In genomic region chr11:19009536-19010395, GRCm38 (mm10) we compare ENCODE assay signal across 8 mouse cellular contexts. TPM values are rescaled to one million over a fixed set of nuclear protein-coding genes. Genes with fewer than 3 reads are reported as not detected.
DNase-seq lines count a peak whose midpoint lies in the region; ATAC-seq and TF ChIP-seq lines count a peak whose summit lies in the region.

No protein-coding gene starts in this region.

- no peaks in the 10 kb centered on the region for H3K27me3 ChIP-seq in heart, embryonic 13.5 days (replicated peaks)
- H3K27me3 ChIP-seq in midbrain, embryonic 10.5 days (ENCODE audit: low read depth, poor library complexity, severe bottlenecking) = peaks cover 90% of the 10 kb centered on the region

- H3K4me1 ChIP-seq in heart, embryonic 13.5 days = peaks cover 78% of the 10 kb centered on the region
- H3K4me1 ChIP-seq in midbrain, embryonic 10.5 days = peaks cover 83% of the 10 kb centered on the region

- H3K4me2 ChIP-seq in heart, embryonic 13.5 days = peak overlapping the region; percentile 70

- H3K9ac ChIP-seq in heart, embryonic 13.5 days = peak overlapping the region; percentile 100

- H3K9me3 ChIP-seq in heart, embryonic 13.5 days = no peaks in the 10 kb centered on the region
- no peaks in the 10 kb centered on the region for H3K9me3 ChIP-seq in midbrain, embryonic 10.5 days (replicated peaks)

- no peak for TF ChIP-seq CTCF in left cerebral cortex, adult 2 months (IDR thresholded peaks at IDR 0.05)

- WGBS in heart, embryonic 13.5 days = 19% methylated on average over 17 of the region's 17 CpGs
- WGBS in midbrain, embryonic 10.5 days = 6% methylated on average over 17 of the region's 17 CpGs

- peak overlapping the region; percentile 92 for H3K27ac ChIP-seq in heart, embryonic 13.5 days (replicated peaks)
- peak overlapping the region; percentile 77 for H3K27ac ChIP-seq in midbrain, embryonic 10.5 days (replicated peaks)
- H3K27ac ChIP-seq in left cerebral cortex, adult 2 months = no peak overlapping the region

- ATAC-seq in heart, embryonic 13.5 days (ENCODE audit: extremely low read depth, insufficient number of reproducible peaks, low FRiP score, low TSS enrichment) = no peak

- peaks cover 41% of the 10 kb centered on the region for H3K36me3 ChIP-seq in heart, embryonic 13.5 days
- H3K36me3 ChIP-seq in midbrain, embryonic 10.5 days = peaks cover 19% of the 10 kb centered on the region; the same call in 1 of the 2 replicates

- DNase-seq in cerebellum, adult 9-11 months = peak; percentile 33
- no peak for DNase-seq in cerebellum, adult 8-10 months
- peak; percentile 41 for DNase-seq in adipocyte (ENCODE audit: low spot score)
- peak; percentile 43 for DNase-seq in midbrain, embryonic 10.5 days (ENCODE audit: low spot score)
- DNase-seq in right cerebral cortex, postnatal 10 days (ENCODE audit: low spot score in 2 of 2) = no peak
- no peak for DNase-seq in thymus, adult 18-20 months
- no peak for DNase-seq in left cerebral cortex, adult 2 months (ENCODE audit: extremely low spot score in 1 of 2, low spot score in 2 of 2)

- H3K4me3 ChIP-seq in heart, embryonic 13.5 days = peak overlapping the region; percentile 84
- peak overlapping the region; percentile 50 for H3K4me3 ChIP-seq in midbrain, embryonic 10.5 days
- H3K4me3 ChIP-seq in left cerebral cortex, adult 2 months = no peak overlapping the region

- intact Hi-C loops in left cerebral cortex, adult 2 months (cut with DNase I) = no loop called here

RNA-seq across cellular contexts. Expression of gene Meis1, which starts 9.0 kb away (rescaled TPM):
- polyA plus RNA-seq in heart, embryonic 13.5 days (2015; fragmentation: Nextera tagmentation; extraction: Ambion mirVana) = 65.4 and 68.5 TPM in 2 replicates
- polyA plus RNA-seq in midbrain, embryonic 10.5 days (2016; fragmentation: Nextera tagmentation; extraction: Ambion mirVana) = 44.5 and 48.0 TPM in 2 replicates
- 1 to 10 TPM; 4.8 to 4.9 TPM for total RNA-seq in left cerebral cortex, adult 2 months (2021)

Comparison
In these comparisons a context has a peak if more than half of its experiments do, and no peak if none do; other contexts are left out.
1. DNase-seq: peak in cerebellum, adult 9-11 months (single experiment), adipocyte (single experiment) and midbrain, embryonic 10.5 days (single experiment); none in cerebellum, adult 8-10 months (single experiment), right cerebral cortex, postnatal 10 days (0 of 2), thymus, adult 18-20 months (0 of 2) and left cerebral cortex, adult 2 months (0 of 2).